Mouse (Mus musculus): ENCODE measurements at regions not wholly inside any gene's neighbourhood (a gene's known extent, or its start where the extent isn't known, plus 50 kb on each side); places are given as distances from the start of the nearest gene placed in this dataset.

- DNase-seq (ENCODE audit: inconsistent age in 2 of 2, low spot score in 1 of 2) = no peak
Observed at GRCm38 (mm10) chr8:49254311-49254828, 410.6 kb upstream of the Tenm3 start.

DNA sequence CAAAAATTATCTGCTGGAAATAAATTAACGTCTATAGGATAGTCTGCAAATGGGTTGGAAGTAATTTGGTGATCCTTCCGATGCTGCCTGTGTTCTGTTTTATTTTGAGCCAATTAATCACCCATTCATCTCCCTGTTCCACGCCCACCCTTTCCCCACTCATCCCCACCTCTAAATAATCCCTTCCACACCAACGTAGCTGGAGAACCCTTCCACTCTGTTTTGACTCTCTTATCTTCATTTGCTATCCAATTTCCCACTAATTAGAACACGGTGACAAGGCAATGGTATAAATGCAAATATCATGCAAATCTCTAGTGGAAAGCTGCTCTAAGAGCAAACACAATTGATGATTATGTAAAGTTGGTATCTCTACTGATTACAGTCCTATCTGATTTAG, 399.3 kb upstream of the Tenm3 start:
- no peak for DNase-seq (ENCODE audit: inconsistent age in 2 of 2, low spot score in 1 of 2)

DNA sequence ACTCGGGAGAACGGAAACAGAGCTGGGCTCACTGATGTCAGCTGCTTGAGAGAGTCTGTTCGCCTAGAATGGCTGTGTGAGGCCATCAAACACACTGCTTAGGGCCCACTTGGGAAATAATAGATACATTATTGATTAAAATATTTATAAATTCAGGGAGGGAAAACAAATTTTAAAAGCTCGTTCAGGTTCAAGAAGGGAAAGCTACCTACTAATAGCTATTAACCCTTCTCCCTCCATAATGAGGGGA, 393.0 kb upstream of the Tenm3 start:
- DNase-seq (ENCODE audit: inconsistent age in 2 of 2, low spot score in 1 of 2) = no peak

- DNase-seq (ENCODE audit: inconsistent age in 2 of 2, low spot score in 1 of 2) = no peak
Observed at GRCm38 (mm10) chr8:49236021-49236821, 392.5 kb upstream of the Tenm3 start.

DNA sequence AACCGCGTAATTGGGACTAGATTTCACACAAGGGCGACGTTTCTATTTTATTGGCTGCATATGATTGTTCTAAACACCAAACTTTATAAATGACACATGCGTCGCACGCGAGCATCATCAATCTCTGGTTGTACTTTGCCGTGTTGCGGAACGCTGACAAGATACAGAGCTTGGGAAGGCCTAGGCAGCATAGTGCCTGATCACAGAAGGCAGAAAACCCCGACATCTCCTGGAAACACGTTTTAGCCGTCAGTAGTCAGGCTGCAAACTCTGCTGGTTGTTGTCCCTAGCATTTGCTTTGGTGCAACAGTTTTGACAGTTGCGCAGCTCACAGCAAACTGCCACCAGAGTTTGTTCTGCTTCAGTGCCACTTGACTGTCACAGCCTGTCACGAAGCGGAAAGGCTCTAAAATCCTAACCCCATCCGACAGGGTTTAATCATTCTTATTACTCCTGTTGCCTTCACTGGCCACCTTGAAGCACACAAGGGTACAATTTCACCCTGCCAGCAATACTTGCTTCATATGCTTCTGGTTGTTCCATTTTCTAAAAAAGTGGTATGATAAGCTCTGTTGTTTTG, 380.2 kb upstream of the Tenm3 start:
- no peak for DNase-seq (ENCODE audit: inconsistent age in 2 of 2, low spot score in 1 of 2)

DNA sequence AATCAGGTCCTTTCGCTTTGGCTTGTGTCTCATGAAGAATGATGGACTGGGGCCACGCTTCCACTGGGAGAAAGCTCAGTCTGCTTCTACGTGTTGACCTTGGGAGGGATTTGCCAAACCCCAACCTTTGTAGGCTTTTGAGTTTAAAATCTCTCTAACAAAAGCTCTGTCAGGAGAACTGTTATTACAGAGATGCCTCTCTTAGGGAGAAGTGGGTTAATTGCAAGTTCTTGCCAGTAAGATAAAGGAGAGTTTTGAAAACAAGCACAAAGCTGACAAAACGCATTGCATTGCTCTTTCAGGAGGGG, 351.5 kb upstream of the Tenm3 start:
- no peak for DNase-seq (ENCODE audit: inconsistent age in 2 of 2, low spot score in 1 of 2)

DNA sequence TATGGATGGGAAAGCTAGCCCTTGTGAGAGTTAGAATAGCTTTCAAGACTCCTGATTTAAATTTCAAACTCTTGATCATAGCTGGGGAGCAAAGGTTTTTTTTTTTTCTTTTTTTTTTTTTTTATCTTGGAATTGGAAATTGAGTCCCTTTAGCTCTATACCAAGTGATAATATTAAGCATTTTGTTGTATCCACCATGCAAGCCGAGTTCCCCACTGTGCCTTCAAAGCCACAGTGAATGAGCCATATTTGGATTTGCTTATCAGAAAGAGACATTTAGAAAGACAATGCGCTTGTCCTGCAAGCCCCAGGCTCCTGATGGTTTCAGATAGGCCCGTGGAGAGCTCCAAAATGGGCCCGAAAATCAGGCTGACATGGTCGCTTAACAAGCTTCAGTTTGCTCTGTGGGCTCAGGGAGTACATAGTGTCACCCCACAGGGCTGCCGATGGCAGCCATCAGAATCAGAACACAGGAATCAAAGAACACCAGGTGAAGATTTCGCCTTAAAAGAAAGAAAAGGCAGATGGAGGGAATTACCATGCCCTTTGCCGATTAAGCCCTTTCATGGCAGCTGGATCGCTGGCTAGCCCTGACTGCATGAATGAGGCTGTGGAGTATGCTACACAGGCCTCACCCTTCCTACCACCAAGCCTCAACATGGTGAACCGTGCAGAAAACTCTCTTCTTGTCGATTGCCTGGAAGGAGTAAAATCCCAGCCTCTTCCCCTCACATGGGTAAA, 351.0 kb upstream of the Tenm3 start:
- DNase-seq (ENCODE audit: inconsistent age in 2 of 2, low spot score in 1 of 2) = no peak

- DNase-seq (ENCODE audit: inconsistent age in 2 of 2, low spot score in 1 of 2) = no peak
Observed at GRCm38 (mm10) chr8:49186853-49187252, 343.1 kb upstream of the Tenm3 start.

GRCm38 (mm10) chr8:49175386-49175785, 331.6 kb upstream of the Tenm3 start:
- no peak for DNase-seq (ENCODE audit: inconsistent age in 2 of 2, low spot score in 1 of 2)

- DNase-seq (ENCODE audit: inconsistent age in 2 of 2, low spot score in 1 of 2) = no peak
Observed at GRCm38 (mm10) chr8:49174956-49175355, 331.2 kb upstream of the Tenm3 start.

DNA sequence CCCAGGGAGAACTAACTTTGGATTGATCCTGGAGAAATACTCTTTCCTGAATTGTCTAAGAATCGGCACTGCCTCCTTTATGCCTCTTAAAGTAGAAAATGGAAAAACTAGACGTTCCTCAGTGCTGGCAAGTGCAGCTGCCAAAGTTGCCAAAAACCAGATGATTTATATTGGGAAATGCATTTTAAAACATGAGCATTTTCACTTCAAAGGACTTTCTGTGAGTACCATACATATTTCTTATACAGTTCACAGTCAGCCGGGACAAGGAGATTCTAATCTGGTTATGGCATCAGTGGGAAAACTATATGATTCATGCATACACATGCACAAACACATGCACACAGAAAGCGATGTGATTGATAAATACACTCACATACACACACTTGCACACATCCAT, 315.6 kb upstream of the Tenm3 start:
- DNase-seq (ENCODE audit: inconsistent age in 2 of 2, low spot score in 1 of 2) = no peak

GRCm38 (mm10) chr8:49158201-49158600, 314.4 kb upstream of the Tenm3 start:
- DNase-seq (ENCODE audit: inconsistent age in 2 of 2, low spot score in 1 of 2) = no peak

DNA sequence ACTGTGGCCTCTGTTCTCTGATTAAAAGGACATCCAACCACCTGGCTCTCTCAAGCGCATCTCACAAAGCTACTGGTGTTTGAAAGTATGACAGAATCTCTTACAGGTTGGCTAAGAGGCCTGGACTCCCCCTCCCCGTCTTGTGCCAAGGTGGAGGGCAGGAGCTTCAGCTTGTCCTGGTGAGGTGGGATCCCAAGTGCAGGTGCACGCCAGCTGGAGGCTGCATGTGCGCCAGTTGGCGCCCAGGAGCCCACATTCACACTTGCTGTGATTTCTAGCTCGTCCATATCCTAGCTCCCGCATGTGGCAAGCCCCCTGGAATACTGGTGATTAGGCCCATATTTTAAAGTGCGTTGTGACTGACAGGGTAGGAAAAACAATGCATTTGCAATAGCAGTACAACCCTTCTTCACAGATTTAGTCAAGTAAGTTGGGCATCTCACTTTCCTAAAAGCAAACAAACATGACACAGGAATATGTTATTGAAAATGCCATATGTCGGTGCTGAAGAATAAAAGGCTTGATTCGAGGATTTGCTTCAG, 292.8 kb upstream of the Tenm3 start:
- DNase-seq (ENCODE audit: inconsistent age in 2 of 2, low spot score in 1 of 2) = no peak

DNA sequence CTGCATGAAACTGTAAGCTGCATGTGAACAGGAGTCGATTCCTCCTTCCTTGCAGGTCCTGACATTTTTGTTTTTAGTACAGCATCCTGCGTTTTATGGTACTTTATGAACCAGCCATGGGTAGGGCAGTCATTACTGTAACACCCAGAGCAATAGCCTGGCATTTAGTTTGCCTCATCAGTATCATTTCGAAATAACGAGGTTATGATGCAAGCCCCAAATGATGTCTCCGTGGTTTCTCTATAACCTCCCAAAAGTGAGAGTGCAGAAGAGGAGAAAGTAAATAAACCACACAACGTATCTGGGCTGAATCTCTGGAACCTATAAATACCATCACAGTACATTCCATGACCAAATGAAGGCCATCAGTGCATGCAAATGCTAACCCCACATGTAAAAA, 265.3 kb upstream of the Tenm3 start:
- no peak for DNase-seq (ENCODE audit: inconsistent age in 2 of 2, low spot score in 1 of 2)

DNA sequence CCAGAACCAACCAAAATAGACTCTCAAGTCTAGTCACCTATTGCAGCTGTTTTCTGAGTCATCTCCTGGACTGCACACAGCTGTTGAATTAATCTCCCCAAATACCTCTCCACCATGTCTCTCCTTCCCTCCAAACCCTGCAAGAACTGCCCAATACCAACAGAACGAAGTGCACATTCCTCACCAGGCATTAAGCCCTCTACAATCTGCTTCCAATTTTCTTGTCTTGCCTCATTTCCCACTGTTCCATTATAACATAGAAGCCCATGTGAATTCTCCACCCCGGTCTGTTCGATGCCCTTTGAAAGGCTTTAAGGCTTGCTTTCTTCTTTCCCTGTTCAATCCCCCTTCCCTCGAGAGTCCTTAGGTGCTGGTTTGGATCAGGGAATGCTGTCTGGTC, 264.9 kb upstream of the Tenm3 start:
- no peak for DNase-seq (ENCODE audit: inconsistent age in 2 of 2, low spot score in 1 of 2)

DNA sequence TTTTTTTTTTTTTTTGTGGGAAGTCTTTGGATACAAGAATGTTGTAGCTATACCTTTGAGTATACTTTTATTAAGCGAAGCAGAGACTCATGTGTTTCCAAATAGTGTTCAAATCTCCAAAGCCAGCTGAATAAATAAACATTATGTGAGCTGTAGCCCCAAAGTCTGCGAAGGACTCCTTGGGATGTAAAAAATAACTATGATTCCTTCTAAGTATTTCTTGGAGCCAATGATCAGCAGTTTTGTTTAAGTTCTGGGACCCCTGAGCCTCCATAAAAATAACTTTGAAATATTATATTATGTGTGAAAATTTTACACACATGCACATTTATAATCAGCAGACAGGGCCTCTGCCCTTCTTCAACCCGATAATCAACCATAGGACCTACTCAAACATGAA, 262.8 kb upstream of the Tenm3 start:
- no peak for DNase-seq (ENCODE audit: inconsistent age in 2 of 2, low spot score in 1 of 2)

GRCm38 (mm10) chr8:49101156-49101555, 257.4 kb upstream of the Tenm3 start:
- no peak for DNase-seq (ENCODE audit: inconsistent age in 2 of 2, low spot score in 1 of 2)

DNA sequence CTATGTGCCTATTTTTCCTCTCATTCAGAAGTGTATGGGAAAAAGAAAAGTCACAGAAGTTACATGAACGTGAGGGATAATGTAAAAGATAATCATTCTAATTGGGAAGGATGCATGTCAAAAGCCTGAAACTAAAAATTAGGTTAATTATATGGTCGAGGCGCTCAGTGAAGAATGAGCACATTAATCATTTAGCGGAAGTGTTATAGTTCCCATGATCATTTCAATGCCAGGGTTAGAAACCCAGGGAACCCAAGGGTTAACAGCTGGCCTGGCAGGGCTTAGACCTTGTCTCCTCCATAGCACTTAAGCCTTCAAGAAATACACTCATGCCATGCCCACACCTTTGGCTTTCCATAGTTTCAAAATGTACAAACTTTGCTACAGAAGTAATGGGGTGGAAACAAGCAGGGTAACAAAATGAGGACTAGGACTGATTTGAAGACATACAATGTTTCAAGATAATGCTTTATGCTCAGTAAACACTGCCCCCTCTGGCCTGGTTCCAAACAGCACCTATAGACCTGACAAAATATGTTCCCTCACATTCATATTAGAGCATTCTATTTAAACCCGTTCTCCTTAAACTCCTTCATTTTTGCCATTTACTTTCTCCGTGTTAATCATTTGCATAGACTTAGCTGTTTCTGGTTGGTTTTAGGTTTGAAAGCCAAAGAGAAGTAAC, 240.6 kb upstream of the Tenm3 start:
- DNase-seq (ENCODE audit: inconsistent age in 2 of 2, low spot score in 1 of 2) = no peak

GRCm38 (mm10) chr8:49069451-49069850, 225.7 kb upstream of the Tenm3 start:
- no peak for DNase-seq (ENCODE audit: inconsistent age in 2 of 2, low spot score in 1 of 2)

GRCm38 (mm10) chr8:49063256-49063655, 219.5 kb upstream of the Tenm3 start:
- DNase-seq (ENCODE audit: inconsistent age in 2 of 2, low spot score in 1 of 2) = no peak

DNA sequence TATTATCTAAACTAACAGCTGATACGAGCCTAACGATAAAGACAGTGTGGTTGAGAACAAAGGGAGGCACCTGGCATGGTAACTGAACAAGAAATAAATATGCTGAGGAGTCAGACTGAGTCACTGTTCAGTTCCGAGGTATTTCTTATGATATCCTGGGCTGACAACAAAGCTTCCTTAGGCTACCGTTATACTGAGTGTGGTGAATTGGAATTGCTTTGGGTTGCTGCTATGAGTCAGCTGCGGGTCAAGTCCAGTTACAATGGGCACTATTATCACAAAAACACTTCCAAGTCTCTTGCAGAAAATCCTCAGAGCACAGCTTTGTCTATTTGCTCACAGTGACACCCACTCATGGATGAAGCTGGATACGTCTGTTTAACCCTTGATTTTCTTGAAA, 199.5 kb upstream of the Tenm3 start:
- DNase-seq (ENCODE audit: inconsistent age in 2 of 2, low spot score in 1 of 2) = no peak

Data from adrenal gland, adult (tissue).